Mouse (Mus musculus): ENCODE results near the gene Clns1a. TPM values are rescaled to one million over a fixed set of nuclear protein-coding genes. Genes with fewer than 3 reads are reported as not detected.

Clns1a gene
- polyA plus RNA-seq (2014; fragmentation: Illumina TruSeq; extraction: RNeasy Lipid Tissue Mini Kit (QIAGEN cat#74804); ENCODE audit: low read depth, low replicate concordance): 69.7 TPM

GRCm38 (mm10) chr7:97696506-97697254 is at the start of gene Clns1a:
TSS of gene Clns1a (plus strand) at chr7:97696634.

DNA sequence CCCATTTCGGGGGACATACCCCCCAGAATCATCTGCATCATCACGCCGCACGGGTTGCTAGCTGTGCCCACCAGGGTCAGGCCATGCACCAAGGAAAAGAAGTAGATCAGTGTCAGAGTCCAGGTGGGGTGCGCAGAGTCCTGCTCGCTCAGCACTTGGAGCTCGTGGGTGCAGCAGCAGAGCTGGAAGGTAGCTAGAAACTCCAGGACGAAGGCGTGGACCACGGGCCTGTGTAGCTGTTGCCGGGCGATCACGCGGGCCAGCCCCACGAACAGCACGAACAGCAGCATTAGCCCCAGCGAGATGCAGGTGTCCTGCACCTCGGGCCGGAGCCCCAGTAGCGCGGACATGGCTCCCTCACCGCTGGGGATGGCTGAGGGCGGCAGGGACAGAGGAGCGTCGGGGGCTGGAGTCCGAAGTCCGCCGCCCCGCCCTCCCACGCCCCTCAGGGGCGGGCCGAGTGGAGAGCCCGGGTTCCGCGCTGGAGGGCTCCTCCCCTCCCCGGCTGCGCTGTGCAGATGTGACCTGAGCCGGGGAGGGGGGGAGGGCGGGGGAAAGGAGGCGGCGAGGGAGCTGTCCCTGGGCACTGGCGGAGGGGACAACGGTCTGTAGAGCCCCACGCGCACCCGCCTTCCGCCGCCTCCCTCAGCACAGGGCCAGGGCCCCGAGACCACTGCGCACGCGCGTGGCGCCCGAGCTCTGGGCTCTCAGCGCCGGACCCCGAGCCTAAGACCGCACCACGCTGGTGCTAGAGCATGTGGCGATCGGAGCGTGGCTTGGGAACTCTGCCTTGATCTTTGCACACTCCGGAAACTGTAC is 41.4 kb downstream of the Clns1a start, which contains the start of gene Aqp11:
Aqp11 (minus strand) TSS at position 652 of the 819 bp plus-strand sequence.

Other genes starting within 250 kb of the Clns1a start
- 33.9 TPM for gene Kctd14, start 245.3 kb upstream of the Clns1a start, polyA plus RNA-seq (2014; fragmentation: Illumina TruSeq; extraction: RNeasy Lipid Tissue Mini Kit (QIAGEN cat#74804); ENCODE audit: low read depth, low replicate concordance)
- 58.8 TPM for gene Ints4, start 215.7 kb upstream of the Clns1a start, polyA plus RNA-seq (2014; fragmentation: Illumina TruSeq; extraction: RNeasy Lipid Tissue Mini Kit (QIAGEN cat#74804); ENCODE audit: low read depth, low replicate concordance)
- 24.4 TPM for gene Aamdc, start 117.1 kb upstream of the Clns1a start, polyA plus RNA-seq (2014; fragmentation: Illumina TruSeq; extraction: RNeasy Lipid Tissue Mini Kit (QIAGEN cat#74804); ENCODE audit: low read depth, low replicate concordance)
- gene Rsf1, start 116.7 kb upstream of the Clns1a start, polyA plus RNA-seq (2014; fragmentation: Illumina TruSeq; extraction: RNeasy Lipid Tissue Mini Kit (QIAGEN cat#74804); ENCODE audit: low read depth, low replicate concordance): 29.8 TPM
- gene Aqp11, start 41.7 kb downstream of the Clns1a start, polyA plus RNA-seq (2014; fragmentation: Illumina TruSeq; extraction: RNeasy Lipid Tissue Mini Kit (QIAGEN cat#74804); ENCODE audit: low read depth, low replicate concordance): 33.0 TPM
- gene Pak1, start 91.9 kb downstream of the Clns1a start, polyA plus RNA-seq (2014; fragmentation: Illumina TruSeq; extraction: RNeasy Lipid Tissue Mini Kit (QIAGEN cat#74804); ENCODE audit: low read depth, low replicate concordance): 100 TPM
- not detected for gene Gdpd4, start 223.3 kb downstream of the Clns1a start, polyA plus RNA-seq (2014; fragmentation: Illumina TruSeq; extraction: RNeasy Lipid Tissue Mini Kit (QIAGEN cat#74804); ENCODE audit: low read depth, low replicate concordance)